Mouse (Mus musculus) forebrain, embryonic 12.5 days (tissue): ENCODE measurements around the gene Ppp4r3a. TPM values are rescaled to one million over a fixed set of nuclear protein-coding genes. Genes with fewer than 3 reads are reported as not detected.

Experiments
- ATAC-seq: fragments of 200-750 bp; cut with Nextera tagmentation; 2 replicates; pipeline ENCODE4 v1.8.0; 2017; ENCODE audit warnings: moderate TSS enrichment; ENCODE audit not compliant: low FRiP score
- H3K27ac ChIP-seq: fragments of 300-500 bp; sonication (generic); 2 replicates; pipeline ENCODE4 v1.5.1; 2016; ENCODE audit warnings: mild to moderate bottlenecking
- H3K27me3 ChIP-seq: fragments of 300-500 bp; sonication (generic); 2 replicates; pipeline ENCODE4 v1.6.1; 2016; ENCODE audit warnings: mild to moderate bottlenecking
- H3K36me3 ChIP-seq: fragments of 300-500 bp; sonication (generic); replicated peaks from 2 replicates; pipeline ENCODE4 v1.6.1; 2016; ENCODE audit warnings: mild to moderate bottlenecking
- H3K4me1 ChIP-seq: fragments of 300-500 bp; sonication (generic); 2 replicates; pipeline ENCODE4 v1.6.1; 2016
- H3K4me2 ChIP-seq: fragments of 300-500 bp; sonication (generic); 2 replicates; pipeline ENCODE4 v1.6.1; 2016; ENCODE audit warnings: mild to moderate bottlenecking, moderate library complexity
- H3K4me3 ChIP-seq: fragments of 300-500 bp; sonication (generic); replicated peaks from 2 replicates; pipeline ENCODE4 v1.5.1; 2016; ENCODE audit warnings: mild to moderate bottlenecking
- H3K9ac ChIP-seq: fragments of 300-500 bp; sonication (generic); 2 replicates; pipeline ENCODE4 v1.6.1; 2016; ENCODE audit warnings: mild to moderate bottlenecking
- H3K9me3 ChIP-seq: fragments of 300-500 bp; sonication (generic); 2 replicates; pipeline ENCODE4 v1.6.1; 2016
- WGBS: fragments of 180-500 bp; shearing (Covaris S2); methylation state at CpG from one replicate; pipeline ENCODE4 v1.1.7; 2016; 5-methylcytosine and 5-hydroxymethylcytosine counted together
- polyA plus RNA-seq: library from polyadenylated mRNA; unstranded; fragments of >200 nt; fragmentation: Nextera tagmentation; extraction: Ambion mirVana; gene quantifications from 2 replicates; pipeline ENCODE4 v1.2.1, GENCODE M21; 2016

The Ppp4r3a gene
- polyA plus RNA-seq, 1 experiment from 2014 or later: 78.0 TPM

DNA sequence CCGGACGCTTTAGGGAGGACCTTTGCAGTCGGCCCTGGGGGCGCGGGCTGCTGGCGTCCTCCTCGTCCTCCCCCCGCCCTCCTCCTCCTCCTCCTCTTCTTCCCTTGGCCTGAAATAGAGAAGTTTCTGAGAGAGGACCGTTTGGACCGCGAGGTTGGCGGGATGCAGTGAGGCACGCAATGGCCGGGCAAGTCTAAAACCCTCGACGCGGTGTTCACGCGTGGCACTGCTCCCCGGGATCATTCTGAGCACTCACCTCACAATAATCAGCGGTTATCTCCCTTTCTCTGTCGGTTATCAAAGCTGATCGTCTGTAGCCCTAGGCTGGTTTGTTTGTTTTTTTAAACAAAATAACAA, 315 bp upstream of the Ppp4r3a start:
- WGBS: under 1% methylated on average over 21 of the region's 23 CpGs
- peak; percentile 62; the same call in 1 of the 2 replicates for ATAC-seq
- H3K9ac ChIP-seq: peak overlapping the region; percentile 97

DNA sequence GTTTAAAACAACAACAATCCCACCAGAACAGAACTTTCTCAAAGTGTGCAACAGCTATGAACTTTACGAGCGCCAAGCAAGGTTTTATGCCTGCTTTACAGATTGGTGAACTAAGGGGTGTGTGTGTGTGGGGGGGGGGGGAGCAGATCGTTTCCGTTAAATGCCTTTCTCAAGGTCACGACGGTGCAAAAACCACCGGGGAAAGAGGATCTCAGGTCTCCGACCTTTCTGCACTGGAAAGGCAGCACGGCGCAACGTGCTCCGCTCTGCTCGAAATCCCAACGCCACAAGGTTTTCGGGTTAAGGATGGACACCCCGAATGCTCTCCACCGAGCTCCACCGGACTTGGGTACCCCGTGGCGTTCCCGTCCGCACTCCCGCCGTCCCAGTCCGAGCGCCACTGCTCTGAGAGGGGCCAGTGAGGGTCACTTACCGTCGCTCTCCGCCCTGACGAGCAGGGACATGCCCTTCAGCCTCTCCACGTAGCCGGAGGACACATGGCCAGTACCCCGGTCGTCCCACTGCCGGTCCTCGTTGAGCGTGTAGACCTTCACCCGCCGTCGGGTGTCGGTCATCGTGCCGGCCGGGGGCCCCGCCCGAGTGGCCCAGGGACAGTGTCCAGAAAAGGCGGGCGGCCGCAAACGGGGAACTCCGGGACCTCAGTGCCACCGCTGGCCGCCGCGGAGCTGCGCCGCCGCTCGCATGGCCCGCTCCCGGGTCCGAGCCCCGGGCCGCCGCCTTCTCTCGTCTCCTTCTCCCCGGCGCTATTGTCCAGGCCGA, 1.0 kb downstream of the Ppp4r3a start:
- WGBS: under 1% methylated on average over 68 of the region's 69 CpGs
- peak overlapping the region; percentile 100 for H3K27ac ChIP-seq

More for the DNA sequence above, 315 bp upstream of the Ppp4r3a start:
- H3K4me1 ChIP-seq: peaks cover 30% of the 10 kb centered on the region
- peaks cover 10% of the 10 kb centered on the region; the same call in 1 of the 2 replicates for H3K36me3 ChIP-seq
- H3K27ac ChIP-seq: peak overlapping the region; percentile 100
- peak overlapping the region; percentile 83 for H3K4me2 ChIP-seq
- no peaks in the 10 kb centered on the region for H3K27me3 ChIP-seq
- no peaks in the 10 kb centered on the region for H3K9me3 ChIP-seq
- H3K4me3 ChIP-seq: peak overlapping the region; percentile 100

DNA sequence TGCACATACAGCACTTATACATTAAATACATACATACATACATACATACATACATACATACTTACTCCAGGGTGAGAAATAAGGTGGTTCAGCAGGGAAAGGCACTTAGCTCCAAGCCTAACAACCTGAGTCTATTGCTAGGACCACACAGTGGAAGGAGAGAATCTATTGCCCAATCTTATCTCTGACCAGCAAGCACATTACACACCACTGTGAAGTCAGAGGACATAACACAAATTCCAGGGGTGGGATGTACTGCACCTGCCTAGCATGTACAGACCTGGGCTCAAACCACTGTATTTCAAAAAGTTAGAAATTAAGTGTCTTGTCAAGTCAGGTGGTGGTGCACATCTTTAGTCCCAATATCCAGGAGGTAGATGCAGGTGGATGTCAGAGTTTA, 5.5 kb downstream of the Ppp4r3a start:
- Histone ChIP-seq H3K4me3 (no peak overlapping the region), H3K36me3 (peaks cover 19% of the 10 kb centered on the region; the same call in 1 of the 2 replicates), H3K27me3 (no peaks in the 10 kb centered on the region), H3K27ac (no peak overlapping the region), H3K4me2 (no peak overlapping the region), H3K9ac (no peak overlapping the region), H3K4me1 (peaks cover 23% of the 10 kb centered on the region), H3K9me3 (no peaks in the 10 kb centered on the region)
- ATAC-seq: no peak

More for the DNA sequence above, 1.0 kb downstream of the Ppp4r3a start:
- H3K4me1 ChIP-seq: peaks cover 30% of the 10 kb centered on the region
- peak overlapping the region; percentile 100 for H3K4me3 ChIP-seq
- H3K27me3 ChIP-seq: no peaks in the 10 kb centered on the region
- H3K36me3 ChIP-seq: peaks cover 11% of the 10 kb centered on the region; the same call in 1 of the 2 replicates
- peak; percentile 15 for ATAC-seq
- H3K9me3 ChIP-seq: no peaks in the 10 kb centered on the region
- H3K4me2 ChIP-seq: peak overlapping the region; percentile 83
- peak overlapping the region; percentile 97 for H3K9ac ChIP-seq

DNA sequence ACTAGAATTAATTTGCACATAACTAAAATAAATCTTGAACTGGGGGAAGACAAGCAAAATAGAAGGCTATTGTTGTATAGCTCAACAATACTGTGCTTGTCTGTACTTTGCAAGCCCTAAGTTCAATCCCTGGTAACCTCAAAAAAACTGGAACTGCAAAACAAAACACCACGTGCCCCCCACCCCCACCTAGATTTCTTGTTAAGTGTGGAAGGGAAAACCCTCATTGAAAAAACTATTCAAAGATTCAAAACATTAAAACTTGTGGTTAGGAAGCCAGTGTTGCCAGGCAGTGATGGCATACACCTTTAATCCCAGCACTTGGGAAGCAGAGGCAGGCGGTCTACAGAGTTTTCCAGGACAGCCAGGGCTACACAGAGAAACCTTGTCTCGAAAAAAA, 8.1 kb downstream of the Ppp4r3a start:
- H3K36me3 ChIP-seq: peaks cover 16% of the 10 kb centered on the region; the same call in 1 of the 2 replicates
- WGBS: 86% methylated on average over 3 of the region's 3 CpGs
- H3K9me3 ChIP-seq: no peaks in the 10 kb centered on the region
- no peak overlapping the region for H3K4me3 ChIP-seq
- no peak overlapping the region for H3K9ac ChIP-seq
- no peak for ATAC-seq
- no peaks in the 10 kb centered on the region for H3K27me3 ChIP-seq
- H3K4me2 ChIP-seq: no peak overlapping the region
- H3K27ac ChIP-seq: no peak overlapping the region
- peaks cover 7% of the 10 kb centered on the region for H3K4me1 ChIP-seq

DNA sequence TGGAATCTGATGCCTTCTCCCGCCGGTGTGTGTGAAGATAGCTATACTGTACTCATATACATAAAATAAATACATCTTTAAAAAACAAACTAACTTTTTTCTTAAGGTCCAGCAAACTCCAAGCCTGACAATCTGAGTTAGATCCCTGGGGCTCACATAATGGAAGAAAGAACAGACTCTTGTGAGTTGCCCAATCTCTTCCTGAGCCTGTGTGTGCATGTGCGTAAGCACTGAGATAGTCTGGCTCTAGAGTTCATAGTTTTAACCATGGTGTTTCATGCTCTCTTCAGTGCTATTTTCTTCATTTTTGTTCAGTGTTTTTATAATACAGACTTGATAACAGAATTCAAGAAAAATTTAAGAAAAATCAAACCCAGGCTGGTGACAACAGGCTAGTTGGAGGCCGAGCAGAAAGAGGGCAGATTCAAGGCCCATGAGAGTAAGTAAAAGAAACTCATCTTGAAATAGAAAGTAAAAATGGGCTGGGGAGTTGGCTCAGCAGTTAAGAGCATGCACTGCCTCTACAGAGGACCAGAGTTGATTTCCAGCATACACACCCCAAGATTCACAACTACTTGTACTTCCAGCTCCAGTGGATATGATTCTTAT, 8.6 kb downstream of the Ppp4r3a start:
- Histone ChIP-seq H3K36me3 (peaks cover 11% of the 10 kb centered on the region; the same call in 1 of the 2 replicates), H3K9ac (no peak overlapping the region), H3K9me3 (no peaks in the 10 kb centered on the region), H3K27me3 (no peaks in the 10 kb centered on the region), H3K4me3 (no peak overlapping the region), H3K27ac (no peak overlapping the region), H3K4me2 (no peak overlapping the region), H3K4me1 (0 out of 2 replicates have a peak, but pooled peaks cover 2% of the 10 kb centered on the region)
- 93% methylated on average over 4 of the region's 4 CpGs for WGBS
- ATAC-seq: no peak

DNA sequence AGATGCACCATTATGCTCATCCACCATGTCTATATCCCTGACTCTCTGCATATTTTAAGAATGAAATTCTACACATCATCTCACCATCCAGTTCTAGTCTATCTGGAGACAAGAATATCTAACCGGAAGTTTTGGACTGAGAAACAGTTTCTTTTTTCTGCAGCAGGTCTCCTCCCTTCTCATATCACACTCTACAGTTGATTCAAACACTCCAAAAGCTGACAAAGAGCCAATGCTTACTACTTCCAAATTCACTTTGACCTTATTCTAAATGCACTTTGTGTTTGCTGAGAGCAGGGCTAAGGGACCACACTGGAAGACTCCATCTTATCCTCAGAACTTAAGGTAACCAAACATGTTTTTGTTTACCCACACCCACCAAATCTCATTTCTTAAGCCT, 13.7 kb downstream of the Ppp4r3a start:
- Histone ChIP-seq H3K4me2 (no peak overlapping the region), H3K36me3 (peaks cover 23% of the 10 kb centered on the region; the same call in 1 of the 2 replicates), H3K9me3 (no peaks in the 10 kb centered on the region), H3K27me3 (no peaks in the 10 kb centered on the region), H3K4me3 (no peak overlapping the region), H3K27ac (no peak overlapping the region), H3K9ac (no peak overlapping the region), H3K4me1 (no peaks in the 10 kb centered on the region)
- ATAC-seq: no peak
- 95% methylated on average over 1 of the region's 1 CpGs for WGBS

DNA sequence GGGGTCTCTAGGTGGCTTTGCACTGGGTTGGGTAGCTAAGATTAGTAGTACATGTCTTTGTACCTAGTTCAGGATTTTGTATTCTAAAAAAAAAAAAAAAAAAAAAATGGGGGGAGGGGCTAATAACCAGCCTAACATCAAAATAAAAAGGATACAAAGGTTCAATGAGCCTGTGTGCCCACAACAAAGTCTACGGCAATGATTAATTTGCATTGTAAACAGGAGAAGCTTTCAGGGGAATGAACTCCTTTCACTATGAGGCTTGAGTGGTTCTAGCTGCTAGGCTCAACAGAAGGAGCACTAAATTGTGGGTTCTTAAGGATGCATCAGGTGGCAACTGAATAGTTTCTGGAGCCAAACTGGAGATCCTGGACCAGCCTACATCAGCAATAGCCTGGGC, 17.2 kb downstream of the Ppp4r3a start:
- Histone ChIP-seq H3K4me1 (no peaks in the 10 kb centered on the region), H3K9me3 (no peaks in the 10 kb centered on the region), H3K36me3 (peaks cover 41% of the 10 kb centered on the region), H3K27ac (no peak overlapping the region), H3K4me2 (no peak overlapping the region), H3K9ac (no peak overlapping the region), H3K27me3 (no peaks in the 10 kb centered on the region), H3K4me3 (no peak overlapping the region)
- no peak for ATAC-seq
- WGBS: 74% methylated on average over 1 of the region's 1 CpGs

DNA sequence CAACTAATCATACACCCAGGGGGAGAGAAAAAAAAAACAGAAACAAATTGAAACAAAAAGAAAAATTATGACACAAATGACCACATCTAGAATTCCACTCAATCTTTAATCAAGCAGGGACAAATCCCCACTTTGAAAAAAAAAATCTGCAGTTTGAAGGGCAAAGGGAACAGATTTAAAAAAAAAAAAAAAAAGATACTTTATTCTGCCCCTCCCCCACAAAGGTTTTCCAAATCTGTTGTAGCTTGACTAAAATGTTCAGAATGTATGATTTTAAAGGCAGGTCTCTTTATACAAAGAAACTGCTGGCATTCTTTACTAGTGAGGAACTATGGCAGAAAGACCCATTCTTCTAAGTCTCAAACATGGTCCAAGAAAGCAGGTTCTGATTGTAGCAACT, 43.5 kb downstream of the Ppp4r3a start:
- no peaks in the 10 kb centered on the region for H3K4me1 ChIP-seq
- H3K4me3 ChIP-seq: no peak overlapping the region
- H3K9ac ChIP-seq: no peak overlapping the region
- H3K9me3 ChIP-seq: no peaks in the 10 kb centered on the region
- peaks cover 53% of the 10 kb centered on the region for H3K36me3 ChIP-seq
- H3K4me2 ChIP-seq: no peak overlapping the region
- H3K27me3 ChIP-seq: no peaks in the 10 kb centered on the region
- no peak overlapping the region for H3K27ac ChIP-seq
- no peak for ATAC-seq

DNA sequence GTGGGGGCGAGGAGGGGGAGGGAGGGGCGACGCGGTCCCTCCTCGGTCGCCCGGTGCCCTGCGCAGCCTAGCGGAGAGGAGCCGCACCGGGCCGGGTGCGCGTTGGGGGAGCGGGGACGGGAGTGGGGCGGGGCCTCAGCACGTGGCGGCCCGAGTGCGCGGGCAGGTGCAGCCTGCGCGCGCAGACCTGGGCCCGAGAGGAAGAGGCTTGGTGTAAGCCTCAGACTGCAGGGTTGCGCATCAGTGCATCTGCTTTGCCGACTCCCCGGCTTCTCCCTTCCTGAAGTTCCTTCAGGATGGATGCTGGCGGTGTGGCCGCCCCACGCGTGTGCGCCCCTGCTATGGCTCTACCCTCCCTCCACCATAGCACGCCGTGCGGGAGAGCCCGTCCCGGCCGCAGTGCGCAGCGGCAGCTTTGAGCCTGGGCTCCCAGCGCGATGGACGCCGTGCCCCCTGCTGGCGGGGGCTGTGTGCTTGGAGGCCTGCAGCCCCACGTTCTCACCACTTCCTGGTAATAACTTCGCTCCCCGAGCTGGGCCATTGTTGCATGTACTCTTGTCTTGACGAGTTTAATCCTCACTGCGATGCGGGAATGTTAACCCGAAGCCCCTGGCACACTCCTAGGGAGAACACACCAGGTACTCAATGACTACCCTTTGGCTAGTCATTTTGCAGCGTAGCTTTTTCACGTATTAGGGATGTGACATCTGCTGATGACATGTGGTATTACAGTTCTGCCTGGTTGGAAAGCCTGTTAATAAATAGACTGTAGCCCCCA, 54.4 kb downstream of the Ppp4r3a start, which contains the start of gene Ccdc88c:
Gene Ccdc88c, minus strand, starts transcription at position 103 of the 778 bp plus-strand sequence.
- Histone ChIP-seq H3K36me3 (peaks cover 3% of the 10 kb centered on the region; the same call in 1 of the 2 replicates), H3K4me1 (peaks cover 40% of the 10 kb centered on the region)
- 1% methylated on average over 44 of the region's 56 CpGs for WGBS

DNA sequence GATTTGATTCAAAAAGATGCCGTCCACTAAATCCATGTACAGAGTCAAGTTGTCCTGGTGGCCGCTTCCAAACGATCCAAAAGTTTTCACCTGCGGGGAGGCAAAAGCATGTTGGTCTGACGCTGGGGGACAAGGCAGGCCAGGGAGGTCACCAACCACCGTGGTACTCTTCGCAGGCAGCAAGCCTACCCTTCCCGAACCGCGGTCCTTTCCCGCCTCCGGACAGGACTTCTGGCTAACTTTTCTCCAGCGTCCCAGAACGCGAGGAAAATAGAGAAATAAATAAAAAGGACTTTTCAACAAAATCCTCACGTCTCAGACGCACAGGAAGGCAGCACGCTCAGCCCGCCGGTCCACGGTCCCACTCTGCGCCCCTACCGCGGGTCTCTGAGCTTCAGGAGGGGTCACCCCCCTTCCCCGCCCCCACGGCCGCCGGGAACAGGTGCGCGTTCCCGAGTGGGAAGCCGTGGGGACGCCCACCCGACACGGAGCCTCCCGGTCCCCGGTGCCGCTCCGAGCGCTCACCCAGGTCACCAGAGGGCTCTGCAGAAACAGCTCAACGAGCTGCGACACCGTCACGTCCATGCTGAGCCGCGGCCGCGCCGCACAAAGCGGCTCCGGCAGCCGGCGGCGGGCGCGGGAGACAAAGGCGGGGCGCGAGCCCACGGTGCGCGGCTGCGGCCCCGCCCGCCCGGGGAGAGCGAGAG, 55.1 kb downstream of the Ppp4r3a start:
- H3K27me3 ChIP-seq: no peaks in the 10 kb centered on the region
- peaks cover 47% of the 10 kb centered on the region for H3K4me1 ChIP-seq
- H3K9me3 ChIP-seq: no peaks in the 10 kb centered on the region
- WGBS: under 1% methylated on average over 66 of the region's 67 CpGs
- peak overlapping the region; percentile 97 for H3K27ac ChIP-seq
- H3K4me3 ChIP-seq: peak overlapping the region; percentile 82
- peak overlapping the region; percentile 80 for H3K4me2 ChIP-seq
- H3K9ac ChIP-seq: peak overlapping the region; percentile 93
- H3K36me3 ChIP-seq: peaks cover 3% of the 10 kb centered on the region; the same call in 1 of the 2 replicates
- ATAC-seq: peak; percentile 21

More for the DNA sequence above, 54.4 kb downstream of the Ppp4r3a start, which contains the start of gene Ccdc88c:
- Histone ChIP-seq H3K4me3 (peak within 1 kb of the TSS; percentile 82), H3K9ac (peak within 1 kb of the TSS; percentile 93), H3K27me3 (no peaks in the 10 kb centered on the region), H3K4me2 (peak within 1 kb of the TSS; percentile 80), H3K27ac (peak within 1 kb of the TSS; percentile 97), H3K9me3 (no peaks in the 10 kb centered on the region)
- peak; percentile 92 for ATAC-seq

DNA sequence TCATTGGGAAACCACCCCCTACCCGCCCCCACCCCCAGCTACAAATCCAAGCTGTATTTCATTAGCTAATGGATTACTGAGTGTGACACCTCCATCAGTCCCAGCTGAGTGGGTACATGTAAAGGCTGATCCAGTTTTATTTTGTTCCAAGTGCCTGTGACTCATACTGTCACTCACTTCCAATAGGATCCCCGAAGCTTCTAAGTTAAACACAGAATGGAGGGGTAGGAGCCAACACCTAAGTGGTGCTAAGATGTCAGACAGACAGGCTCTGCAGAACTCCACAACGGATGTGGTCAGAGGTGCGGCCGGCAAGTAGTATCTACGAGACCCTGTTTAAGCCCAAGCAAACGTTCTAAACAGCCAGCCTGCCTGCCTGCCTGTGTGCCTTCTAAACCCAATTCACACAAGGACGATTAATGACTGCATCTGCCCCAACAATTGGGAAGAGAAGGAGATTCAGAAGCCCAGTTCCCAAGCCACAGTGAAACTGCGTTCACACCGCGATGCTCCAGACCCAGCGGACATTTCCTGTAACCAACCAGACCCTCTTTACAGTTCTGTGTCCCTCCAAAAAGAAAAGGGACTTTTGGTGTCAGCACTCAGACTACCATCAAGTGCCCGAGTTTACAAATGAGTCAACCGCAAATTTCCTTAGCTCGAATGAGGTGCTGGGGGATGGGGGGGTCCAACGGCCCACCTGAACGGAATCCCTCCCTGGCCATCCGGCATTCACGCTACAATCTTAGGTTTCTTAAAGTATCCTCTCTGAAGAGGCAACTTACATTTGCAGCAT, 55.9 kb downstream of the Ppp4r3a start:
- peaks cover 4% of the 10 kb centered on the region; the same call in 1 of the 2 replicates for H3K36me3 ChIP-seq
- H3K4me2 ChIP-seq: peak overlapping the region; percentile 80
- under 1% methylated on average over 19 of the region's 19 CpGs for WGBS
- no peak for ATAC-seq
- no peaks in the 10 kb centered on the region for H3K9me3 ChIP-seq
- peaks cover 53% of the 10 kb centered on the region for H3K4me1 ChIP-seq
- peak overlapping the region; percentile 97 for H3K27ac ChIP-seq
- no peaks in the 10 kb centered on the region for H3K27me3 ChIP-seq
- H3K4me3 ChIP-seq: peak overlapping the region; percentile 82
- peak overlapping the region; percentile 93 for H3K9ac ChIP-seq
